Mouse (Mus musculus) gastrocnemius, adult 18-20 months (tissue): ENCODE measurements at regions not wholly inside any gene's neighbourhood (a gene's known extent, or its start where the extent isn't known, plus 50 kb on each side); places are given as distances from the start of the nearest gene placed in this dataset.

ENCODE experiments used
- DNase-seq: peaks from one replicate; pipeline ENCODE4 v3.0.0; 2021; ENCODE audit warnings: low spot score

DNA sequence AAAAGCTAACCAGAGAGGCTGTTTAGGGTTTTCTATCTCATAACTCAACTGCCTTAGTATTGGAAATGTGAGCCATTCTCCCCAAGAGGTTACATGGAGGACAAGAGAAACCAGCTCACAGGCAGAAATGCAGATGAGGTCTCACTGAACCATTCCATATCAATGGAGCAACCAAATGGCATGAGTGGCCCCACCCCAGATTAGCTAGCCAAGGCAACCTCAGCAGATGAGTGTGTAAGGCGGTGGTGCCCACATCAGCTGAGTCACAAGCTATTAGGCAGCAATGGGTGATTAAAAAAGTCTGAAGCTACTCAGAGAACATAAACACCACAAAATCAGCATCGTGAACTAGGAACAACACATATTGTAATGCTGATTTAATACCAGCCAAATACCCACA, 133.2 kb downstream of the Lpin1 start:
- no peak for DNase-seq

DNA sequence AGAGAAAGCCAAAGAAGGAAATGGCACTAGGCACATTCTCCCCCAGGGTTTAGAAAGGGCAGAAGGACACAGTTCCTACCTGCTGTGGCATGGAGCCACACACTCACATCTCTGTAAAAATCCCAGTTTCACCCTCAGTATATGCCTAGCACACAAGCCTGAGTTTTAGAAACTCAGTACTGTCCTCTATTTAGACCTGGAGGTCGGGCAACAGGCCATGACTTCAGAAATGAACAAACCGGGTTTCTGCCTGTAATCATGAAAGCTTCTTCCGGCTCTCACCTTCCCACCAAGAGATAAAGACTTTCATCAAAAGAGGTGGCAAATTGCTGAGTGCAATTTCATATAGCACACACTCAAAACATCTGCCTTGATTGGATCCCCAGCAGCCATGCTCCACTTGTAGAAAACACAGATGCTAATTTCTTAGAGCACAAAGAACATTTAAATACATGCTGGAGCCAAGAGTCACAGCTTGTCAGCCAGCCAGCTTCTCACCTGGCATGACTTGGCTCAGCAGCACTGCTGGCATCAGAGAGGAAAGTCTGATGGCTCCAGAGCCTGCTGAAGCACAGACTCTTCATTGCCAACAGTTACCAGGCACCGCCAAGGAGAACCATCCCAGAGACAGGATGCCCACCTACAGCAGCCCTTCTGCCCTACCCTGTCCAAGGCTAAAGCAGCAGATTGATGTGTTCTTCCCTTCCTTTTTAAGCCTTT, 136.2 kb downstream of the Lpin1 start:
- DNase-seq: no peak

DNA sequence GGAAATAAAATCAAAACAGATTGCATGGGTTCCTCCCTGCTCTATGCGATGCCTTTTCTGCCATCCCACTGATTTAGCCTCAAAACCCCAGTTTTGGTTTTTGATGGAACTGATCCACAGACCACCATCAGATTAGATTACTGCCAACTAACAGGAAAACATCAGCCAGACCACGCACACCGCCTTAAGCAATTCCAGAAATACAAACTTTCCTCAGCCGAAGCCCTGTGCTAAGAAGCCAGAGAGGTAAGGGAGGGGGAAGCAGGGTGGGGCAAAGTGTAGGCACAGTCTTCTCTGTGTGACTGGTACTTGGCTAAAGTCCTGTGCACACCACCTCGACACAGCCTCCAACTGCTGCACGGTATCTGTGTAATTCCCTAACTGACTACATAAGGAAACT, 153.3 kb downstream of the Lpin1 start:
- no peak for DNase-seq

DNA sequence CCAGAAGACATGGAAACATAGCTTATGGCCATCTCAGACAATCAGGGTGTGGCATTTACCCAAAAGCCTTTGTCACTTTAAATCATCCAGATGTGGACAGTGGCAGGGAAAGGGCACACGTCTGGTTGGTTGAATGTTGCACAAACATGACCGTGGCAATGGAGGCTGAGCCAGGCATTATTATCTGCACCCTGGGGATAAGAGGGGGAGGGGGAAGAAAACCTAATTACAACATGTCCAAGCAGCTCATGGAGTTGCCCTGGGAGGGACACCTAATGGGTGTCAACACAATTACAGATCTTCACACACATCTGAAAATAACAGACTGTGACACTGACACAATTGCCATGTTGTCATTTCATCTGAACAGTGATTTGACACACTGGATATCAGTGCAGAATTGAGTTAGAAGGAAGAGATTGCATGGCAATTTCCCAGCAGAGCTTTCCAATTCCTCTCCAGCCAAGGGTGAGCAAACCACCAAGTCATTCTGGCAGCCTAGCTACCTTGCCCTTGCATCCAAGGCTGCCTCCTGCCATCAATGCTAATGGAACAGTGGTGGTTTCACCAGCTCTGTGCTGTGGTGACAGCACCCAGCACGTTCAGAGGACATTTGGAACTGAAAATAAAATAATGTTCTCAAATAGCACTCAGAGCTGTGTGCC, 159.9 kb downstream of the Lpin1 start:
- DNase-seq: no peak

DNA sequence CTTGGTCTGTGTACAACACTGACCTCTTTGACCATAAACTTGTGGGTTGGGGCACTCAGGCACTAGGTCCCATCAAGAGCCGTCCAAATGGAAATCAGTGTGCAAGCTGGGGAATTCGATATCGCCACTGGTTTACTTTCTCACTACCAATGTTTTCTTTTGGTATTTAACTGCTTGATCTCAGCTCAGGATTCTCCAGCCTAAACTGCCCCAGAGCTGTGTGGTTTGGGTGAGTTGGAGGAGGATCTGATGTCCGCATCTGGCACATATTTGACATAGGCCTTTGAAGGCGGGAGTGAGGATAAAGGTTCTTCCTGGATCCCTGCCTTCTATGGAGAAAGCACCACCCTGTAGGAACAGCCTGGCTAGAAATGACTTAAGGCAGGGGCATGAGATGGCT, 172.0 kb downstream of the Lpin1 start:
- no peak for DNase-seq

DNA sequence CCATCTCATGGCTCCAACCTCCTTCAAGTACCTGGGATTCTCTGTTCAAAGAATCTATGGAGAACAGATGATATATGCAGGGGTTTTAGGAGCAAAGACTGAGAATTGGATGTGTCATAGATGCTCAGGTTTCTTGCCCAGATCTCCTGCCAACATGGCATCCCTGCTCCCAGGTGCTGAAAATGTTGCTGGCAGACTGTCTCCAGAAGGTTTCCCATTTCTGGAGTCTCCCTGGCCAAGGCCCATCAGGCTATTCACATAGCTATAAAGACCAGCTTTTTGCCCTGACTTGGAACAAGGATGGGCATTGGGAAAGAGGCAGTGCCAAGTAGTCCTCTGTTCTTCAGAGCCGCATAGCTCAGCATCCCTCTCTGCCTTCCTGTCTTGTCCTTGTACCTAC, 173.8 kb downstream of the Lpin1 start:
- DNase-seq: no peak

DNA sequence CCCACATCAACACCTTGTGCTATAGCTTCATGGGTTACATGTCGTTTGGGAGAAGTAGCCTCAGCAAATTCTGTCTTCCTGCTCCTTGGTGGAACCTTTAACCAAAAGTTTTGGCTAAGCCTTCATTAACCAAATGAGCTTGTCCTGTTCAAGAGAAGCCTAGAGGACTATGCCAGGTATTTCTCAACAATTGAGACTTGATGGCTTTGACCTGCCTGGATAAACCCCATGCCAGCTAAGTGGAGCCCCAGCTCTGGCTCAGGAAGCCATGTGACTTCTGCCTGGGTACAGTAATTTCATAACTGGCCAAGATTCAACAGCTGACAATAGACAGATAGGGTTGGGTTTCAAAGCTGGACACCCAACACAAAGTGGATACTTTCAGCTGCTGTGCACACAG, 174.5 kb downstream of the Lpin1 start:
- no peak for DNase-seq

DNA sequence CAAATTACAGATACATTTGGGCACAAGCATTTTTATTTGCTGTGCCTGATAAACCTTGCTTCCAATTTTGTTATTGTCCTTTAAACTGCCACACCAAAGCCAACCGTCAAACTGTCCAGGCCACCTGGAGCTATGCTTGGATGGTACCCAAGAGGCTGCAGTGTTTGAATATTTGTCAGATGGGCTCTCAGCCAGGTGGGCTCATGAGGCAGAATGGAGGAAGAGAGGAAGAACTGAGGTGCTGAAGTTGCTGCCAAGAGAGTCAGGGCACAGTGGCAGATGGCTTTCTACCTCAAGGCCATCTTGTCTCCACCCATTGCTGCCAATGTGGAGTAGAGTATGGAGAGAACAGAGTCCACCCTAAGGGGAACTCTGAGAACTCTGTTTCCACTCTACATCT, 176.0 kb downstream of the Lpin1 start:
- no peak for DNase-seq

DNA sequence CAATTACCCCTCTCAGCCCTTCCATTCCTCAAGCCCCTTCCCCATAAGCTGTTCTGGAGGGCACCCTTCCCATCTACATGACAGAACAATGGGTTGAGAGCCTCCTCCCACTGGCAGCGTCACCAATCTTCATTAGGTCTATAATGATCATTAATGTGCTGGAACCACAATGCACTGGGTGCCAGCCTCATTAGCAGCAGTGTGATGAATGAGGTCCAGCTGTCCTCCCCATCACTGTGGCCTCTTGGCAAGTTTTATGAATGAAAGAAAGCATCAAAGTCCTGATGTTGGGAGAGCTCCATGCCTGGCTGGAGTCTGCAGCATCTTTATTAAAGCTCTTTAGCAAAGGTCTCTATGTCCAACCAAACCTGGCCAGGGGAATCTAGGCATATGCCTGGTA, 176.5 kb downstream of the Lpin1 start:
- no peak for DNase-seq

DNA sequence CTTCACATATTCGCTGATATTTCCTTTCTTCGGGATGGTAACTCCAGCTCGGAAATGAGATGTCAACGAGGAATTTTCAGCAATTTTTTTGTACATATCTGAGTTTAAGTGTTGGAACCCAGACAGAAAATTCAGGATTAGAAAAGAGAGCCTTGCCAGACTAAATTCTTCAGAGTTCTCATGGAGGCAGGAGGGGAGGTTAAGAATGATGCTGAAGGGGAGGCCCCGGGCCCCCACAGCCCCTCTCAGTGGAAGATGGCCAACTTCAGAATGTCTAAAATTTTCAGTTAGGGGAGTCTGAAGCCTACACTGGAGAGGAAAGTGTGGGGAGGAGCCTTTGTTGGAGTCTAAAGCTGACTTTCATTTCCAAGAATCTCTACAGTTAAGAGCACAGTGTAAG, 184.8 kb downstream of the Lpin1 start:
- no peak for DNase-seq

DNA sequence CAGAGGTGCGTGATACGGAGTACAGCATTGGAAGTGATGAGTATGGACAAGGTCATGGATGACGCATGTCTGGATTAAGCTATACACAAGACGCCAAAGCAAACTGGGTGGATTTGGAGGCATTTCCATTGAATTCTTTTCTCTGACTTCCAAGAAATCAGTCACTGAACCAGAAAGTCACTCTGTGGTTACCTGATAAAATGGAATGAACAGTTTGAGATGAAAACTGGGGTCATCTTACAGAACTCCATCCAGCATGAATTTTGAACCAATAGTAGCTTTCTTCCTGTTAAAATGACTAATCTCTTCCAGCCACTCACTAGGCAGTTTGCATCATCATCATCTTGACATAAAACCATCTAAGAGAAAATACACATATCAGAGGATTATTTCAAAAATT, 186.2 kb downstream of the Lpin1 start:
- DNase-seq: no peak

DNA sequence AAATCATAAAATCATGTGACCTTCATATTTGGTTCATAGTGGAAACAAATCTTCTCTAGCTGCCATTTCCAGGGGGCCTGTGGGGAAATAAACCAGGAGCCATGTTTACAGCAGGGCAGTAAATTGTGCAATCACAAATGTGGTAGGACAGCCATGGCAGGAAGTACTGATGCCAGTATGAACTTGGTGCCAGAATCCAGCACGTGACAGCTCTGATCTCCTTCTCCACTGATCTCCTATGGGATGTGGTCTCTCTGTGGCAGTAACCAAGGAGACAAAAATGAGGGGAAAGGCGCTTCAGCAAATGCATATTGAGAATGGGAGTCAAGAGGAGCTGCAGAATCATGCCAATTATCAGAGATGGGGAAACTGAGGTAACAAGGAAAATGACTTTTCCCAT, 215.0 kb downstream of the Lpin1 start:
- DNase-seq: no peak

DNA sequence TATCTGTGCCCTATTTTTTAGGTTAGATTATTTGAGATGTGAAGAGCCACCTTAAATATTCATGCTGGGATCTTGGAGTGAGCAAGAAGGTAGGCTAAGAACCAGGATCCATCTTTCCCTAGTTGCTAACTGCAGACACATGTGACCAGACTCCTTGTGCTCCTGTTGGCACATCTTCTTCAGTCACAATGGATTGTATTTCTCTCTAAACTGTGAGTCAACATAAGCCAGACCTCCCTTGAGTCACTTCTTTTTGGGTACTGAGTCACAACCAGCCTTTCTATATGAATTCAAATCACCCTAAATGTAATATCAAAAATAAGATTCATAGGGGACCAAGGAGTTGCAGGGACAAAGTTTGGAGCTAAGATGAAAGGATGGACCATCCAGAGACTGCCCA, 217.9 kb downstream of the Lpin1 start:
- no peak for DNase-seq

DNA sequence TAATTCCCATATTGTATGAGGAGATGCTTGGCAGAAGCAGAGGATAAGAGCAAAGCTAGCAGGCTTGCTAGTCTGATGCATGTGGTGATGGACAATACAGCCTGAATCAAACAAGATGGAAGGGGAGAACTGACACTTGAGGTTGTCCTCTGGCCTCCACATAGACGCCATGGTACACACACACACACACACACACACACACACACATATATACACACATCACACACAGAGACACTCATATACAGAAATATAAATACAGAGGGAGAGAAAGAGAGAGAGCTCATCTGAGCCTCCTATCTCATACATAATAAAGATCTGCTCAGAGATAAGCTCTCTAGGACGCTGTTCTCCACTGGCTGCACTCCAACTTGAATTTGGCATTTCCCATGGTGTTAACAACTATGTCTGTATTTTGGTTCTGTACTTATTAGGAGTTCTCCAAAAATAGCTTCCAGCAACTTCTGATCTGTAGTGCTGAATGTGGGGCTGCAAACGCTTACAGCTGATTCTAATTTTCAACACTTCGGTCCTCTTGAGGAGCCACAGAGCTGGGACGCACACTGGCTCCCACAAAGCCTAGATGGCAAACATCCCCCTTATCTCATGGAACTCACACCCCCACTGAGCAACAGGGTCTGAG, 219.0 kb downstream of the Lpin1 start:
- DNase-seq: no peak

DNA sequence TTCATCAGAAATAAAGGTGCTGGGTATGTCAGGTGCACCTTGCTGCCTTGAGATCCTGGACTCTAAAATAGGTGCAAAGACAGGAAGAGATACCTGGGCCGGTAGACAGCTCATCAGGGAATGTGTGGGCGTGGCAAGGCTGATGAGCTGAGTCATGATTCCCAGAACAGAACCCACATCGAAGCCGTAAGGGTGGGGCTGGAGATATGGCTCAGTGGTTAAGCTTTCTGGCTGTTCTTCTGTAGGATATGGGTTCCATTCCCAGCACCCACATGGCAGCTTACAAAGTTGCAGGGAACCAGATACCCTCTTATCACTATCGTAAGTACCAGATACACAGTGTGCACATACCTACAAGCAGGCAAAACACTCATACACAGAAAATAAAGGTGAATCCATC, 219.6 kb downstream of the Lpin1 start:
- no peak for DNase-seq

DNA sequence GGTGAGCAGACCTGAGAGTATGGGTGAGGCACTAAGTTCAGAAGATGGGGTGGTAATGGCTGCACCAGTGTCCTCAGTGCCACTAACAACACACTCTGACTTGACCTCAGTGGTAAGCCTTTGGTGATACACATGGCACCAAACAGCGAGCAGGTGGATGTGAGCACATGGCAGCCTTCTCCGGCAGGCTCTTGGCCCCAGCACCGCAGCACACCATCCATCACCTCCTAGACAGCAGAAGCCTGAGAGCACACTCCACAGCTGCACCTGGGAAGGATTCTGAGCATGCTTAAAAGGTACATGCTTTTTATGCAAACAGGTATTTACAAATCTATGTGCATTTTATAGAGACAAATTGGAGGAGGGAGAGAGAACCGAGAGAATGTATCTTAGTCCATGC, 223.7 kb downstream of the Lpin1 start:
- DNase-seq: no peak

DNA sequence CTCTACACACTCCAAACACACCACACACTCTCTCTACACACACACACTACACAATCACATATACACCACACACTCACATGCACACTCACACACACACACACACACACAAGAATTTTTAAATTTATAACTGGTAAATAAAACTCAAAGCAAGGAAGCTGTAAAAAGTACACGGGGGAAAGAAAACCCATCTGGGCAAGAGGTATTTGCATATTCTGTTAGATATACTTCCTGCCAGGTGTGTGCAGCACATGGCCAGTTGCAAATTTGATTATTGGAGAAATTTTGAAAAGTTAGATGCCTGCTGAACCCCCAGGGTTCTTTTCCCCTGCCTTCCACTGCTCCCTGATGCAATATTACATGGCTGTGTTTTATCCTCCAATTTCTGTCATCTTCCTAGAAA, 226.4 kb downstream of the Lpin1 start:
- no peak for DNase-seq

DNA sequence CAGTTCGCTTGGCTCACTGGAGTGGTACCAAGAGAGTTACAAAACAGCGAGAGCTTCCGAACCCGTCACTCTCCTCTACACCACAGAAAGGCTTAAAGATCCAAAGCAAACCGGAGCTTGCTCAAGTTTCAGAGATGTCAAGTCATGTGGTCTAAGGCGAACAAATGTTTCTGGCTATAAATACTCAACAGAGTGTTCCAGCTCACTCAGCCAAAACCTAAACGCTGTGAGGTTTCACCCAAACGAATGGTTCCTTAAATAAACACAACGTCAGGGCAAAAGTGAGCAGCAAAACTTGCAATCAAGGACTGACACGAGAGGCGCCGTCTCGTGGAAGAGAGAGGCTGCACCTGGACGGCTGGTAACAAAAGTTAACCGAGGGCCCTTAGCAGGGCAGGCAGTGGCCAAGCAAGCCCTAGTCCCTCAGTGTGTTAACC, 227.2 kb downstream of the Lpin1 start:
- peak; percentile 11 for DNase-seq

DNA sequence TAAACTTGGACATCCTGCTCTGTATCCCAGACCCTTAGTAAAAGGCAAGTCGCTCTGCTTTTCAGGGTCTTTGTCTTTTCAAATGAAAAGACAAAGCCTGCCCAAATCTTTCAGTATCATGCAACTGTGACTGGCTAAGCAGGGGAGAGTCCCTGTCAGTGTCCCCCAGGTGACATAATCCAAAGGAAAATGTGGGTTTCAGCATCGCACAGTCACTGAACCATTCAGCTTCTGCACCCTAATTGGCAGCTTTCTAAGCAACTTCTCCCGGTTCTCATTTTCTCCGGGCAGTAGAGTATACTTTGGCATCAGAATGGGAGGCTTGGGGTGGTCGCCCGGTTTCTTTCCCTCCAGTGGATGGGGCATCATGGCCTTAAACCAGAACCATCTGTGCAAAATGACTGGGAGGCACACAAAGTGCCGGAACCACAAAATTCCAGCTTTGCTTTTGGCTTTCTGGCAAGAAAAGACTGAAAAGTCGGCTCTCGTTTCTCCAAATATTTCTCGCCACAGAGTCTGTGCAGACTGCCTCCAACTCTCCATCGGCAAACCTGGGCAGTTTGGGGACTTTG, 228.3 kb downstream of the Lpin1 start:
- no peak for DNase-seq

DNA sequence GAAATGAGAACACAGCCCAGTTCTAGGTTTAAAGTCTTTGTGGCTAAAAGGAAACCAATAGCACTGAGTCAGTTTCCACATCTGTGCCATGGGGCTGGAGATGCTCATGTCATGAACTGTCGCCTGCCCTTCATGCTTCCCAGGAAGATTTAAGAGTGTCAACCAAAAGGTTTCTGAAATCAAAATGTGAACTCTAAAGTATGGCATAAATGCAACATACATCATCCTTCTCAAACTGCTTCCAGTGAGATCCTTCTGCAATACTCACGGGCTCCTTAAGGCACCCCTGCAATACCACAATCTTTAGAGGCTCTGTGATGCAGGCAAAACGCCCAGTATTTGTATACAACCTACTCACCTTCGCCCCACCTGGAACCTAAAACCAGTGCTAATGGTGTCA, 229.7 kb downstream of the Lpin1 start:
- DNase-seq: no peak

DNA sequence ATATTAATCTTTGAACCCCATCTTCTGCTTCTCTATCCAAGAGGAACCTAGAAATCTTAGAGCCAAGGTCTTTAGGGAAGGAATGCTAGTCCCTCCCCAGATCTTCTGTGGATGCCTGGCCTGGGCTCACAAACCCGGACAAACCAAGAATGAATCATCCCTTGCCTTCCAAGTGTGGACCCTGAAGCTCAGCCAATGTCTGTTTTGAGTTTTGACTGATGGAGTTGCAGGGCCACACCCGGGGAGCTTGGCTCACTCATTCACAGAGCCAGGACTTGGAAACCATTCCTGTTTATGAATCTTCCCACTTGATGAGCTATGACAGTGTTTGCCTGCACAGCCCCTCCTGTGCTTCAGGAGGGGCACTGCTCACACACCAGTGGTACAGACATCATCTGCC, 230.4 kb downstream of the Lpin1 start:
- DNase-seq: peak; percentile 34

DNA sequence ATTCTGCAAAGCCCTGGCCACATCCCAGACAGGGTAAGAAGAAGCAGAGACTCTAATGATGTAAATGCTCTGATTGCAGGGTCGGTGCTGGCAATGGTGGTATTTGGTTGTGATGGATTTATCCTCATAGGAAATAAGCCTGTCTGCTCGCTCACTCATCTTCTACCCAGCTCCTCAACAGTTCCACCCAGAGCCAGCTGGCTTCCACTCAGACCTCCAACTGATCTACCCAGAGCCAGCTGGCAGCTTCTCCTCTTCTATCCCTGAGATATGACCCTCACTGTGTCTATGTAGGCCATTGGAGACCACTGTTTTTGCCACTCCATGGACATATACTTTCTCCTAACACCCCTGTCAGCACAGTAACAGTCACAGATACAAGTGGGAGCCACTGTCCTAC, 231.4 kb downstream of the Lpin1 start:
- no peak for DNase-seq

DNA sequence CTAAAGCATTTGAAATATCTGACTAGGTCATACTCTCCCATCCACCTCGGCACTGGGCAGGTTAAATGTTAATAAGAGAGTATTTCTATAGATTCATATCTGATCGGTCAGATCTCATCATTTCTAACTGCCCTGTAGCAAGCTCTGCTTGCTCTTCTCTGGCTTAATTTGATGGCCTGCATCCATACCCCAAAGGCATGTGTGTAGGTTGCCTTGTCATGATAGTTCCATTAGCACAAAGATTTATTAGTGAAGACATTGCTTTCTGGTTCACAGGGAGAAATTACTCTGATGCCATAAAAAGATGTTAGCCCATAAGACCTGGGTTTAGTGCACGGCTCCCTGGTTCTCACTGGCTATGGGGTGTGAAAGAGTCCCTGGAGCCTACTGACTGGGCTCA, 232.3 kb downstream of the Lpin1 start:
- no peak for DNase-seq
